Mouse (Mus musculus): ENCODE data around the gene 1700019D03Rik.
"Not testable (repeated sequence)": the region's sequence is repeated elsewhere in the genome, so short reads cannot be mapped to it uniquely, and the experiment has no call there.

The 1700019D03Rik gene

DNA sequence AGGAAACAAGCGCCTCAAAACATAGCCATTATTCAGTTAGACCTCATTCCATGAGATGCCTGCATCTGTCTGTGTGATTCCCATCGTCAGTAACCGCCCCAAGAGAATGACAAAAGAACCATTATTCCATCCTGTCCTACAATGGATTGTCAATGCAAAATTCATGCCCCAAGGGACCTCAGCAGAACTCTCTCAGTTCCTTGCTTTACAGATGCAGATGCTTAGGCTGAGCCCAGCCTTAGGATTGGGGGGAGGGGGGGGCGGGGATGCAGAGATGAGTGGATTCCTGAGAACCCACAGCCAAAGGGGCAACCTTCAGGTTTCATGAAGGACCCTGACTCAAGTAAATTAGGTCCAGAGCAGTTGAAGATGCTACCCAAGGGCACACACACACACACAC, 66.4 kb downstream of the 1700019D03Rik start:
- no peak for DNase-seq

DNA sequence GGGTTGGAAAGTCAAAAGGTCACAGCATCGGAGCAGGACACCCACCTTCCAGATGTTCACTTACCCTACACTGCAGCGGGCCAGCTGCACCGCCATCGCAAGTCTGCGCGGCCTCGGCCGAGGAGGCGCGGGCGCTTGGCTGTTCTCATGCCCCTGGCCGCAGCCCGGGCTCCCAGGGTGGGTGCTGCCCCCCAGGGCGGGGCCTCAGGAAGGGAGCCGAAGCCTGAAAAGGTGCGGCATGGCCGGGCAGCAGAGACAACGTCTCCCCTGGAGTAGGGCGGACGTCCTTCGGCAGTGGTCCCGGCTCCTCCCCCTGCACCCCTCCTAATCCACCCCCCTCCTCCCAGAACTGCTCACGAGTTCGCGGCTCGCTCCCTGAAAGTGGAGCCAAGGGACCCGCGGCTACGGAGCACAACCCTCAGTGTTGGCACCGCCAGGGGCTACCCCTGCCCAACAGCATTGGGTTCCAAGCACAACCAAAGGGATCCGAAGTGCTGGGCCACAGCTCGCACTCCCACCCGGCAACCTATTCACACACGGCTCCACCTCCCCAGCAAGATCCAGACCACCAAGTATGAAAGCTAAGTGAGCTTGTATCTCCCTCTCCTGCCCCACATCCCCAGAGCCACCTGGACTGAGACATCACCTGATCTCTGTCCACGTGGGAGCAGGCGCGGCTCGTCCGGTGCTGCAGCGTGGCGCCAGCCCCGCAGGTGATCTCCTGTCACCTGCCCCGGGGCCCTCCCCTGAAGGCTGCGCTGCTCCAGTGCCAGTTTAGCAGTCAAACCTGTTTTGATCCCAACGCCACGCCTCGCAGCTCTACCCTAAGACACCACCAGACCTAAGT, 67.2 kb downstream of the 1700019D03Rik start:
- DNase-seq, result peak; percentile 14

DNA sequence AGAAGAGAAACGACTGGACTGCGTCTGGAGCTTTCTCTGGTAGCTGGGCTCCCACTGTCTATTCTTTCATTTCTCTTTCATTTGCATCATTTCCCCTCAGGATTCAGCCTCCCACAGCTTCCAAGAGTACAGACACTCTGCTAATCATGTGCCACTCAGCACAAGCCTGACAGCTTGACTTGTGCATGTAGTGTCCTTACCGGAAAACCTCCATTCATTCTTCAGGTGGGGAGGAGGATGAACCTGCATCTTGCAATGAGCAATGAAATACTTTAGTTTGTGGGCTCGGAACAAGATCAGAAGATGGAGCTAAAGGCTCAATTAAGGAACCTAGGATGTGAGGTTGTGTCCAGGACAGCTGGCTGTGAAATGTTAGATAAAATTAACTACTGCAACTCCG, 67.8 kb downstream of the 1700019D03Rik start:
- no peak for DNase-seq

DNA sequence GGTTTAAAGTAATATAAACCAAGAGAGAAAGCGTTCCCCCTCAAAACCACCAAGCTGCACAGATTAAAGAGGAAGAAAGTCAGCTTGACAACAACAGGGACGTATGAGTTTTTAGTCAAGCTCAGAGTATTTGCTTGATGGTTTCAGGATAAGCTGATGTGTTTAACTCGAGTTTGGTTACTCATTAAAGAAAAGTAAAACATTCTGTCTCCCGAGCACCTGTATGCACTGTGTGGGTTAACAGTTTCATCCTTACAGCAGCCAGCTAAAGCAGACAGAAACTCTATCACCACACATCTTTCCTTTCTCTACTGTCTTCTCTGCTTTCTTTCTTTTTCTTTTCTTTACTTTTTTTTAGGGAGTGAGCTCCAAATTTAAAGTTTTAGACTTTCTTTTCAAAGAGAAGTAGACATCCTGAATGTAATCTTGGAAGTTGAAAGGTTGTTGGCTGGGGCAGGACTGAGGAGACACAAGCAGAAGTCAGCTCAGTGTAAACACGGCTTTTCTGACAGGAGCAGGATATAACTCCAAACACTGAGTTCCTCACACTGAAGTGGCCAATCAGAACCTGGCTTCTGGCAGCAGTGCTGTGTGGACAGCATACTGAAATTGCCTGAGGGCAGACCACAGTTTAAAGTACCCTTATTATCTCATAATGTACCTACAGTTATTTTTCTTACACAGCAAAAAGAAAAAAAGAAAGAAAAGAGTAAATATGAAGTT, 68.7 kb downstream of the 1700019D03Rik start:
- DNase-seq, result peak; percentile 6

DNA sequence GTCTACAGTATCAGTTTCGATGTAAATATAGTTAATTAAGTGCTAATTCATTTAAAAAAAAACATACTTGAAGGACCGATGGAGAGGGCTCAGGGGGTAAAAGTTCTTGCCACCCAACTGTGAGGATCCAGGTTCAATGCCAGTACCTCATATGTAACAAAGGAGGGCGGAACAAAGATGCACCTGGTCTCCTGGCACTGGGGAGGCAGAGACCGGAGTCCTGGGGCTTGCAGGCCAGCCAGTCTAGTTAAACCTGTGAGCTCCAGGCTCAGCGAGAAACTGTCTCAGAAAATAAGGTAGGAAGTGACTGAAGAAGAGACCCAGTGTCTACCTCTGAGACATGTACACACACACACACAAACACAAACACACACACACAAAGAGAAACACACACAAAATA, 72.1 kb downstream of the 1700019D03Rik start:
- DNase-seq, result no peak

DNA sequence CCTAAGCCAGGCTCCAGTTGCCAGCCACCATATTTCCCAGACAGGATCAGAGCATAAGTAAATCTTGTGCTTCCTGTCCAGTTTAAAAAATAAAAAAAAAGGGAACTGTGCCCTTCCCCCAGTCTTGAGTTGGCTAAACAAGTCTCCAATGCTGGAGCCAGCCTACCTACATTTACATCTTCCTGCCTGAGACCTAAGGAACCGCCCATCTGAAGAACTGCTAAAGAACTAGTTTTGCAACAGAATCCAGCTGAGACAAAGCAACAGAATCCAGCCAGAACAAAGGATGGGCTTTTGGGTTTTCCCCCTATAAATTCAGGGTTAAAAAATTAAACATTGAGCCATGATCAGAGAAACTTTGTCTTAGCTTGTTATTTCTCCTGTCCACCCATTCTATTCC, 81.0 kb downstream of the 1700019D03Rik start:
- DNase-seq, result no peak

DNA sequence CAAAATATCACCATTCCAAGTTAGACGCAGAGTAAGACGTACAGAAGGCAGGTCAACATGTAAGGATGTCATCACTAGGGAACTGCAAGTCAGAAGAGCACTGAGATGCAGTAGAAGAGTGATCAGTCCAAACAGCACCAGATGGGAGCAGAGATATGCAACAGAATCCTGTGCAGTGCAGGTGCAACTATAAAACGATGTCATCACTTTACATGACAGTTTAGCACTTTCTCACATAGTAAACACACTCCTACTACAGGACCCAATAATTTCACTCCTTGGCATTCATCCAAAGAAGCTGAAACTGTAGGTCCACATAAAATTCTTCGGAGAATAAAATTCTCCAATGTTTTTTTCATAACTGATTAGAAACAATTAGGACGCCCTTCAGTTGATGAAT, 85.5 kb downstream of the 1700019D03Rik start:
- no peak for DNase-seq

DNA sequence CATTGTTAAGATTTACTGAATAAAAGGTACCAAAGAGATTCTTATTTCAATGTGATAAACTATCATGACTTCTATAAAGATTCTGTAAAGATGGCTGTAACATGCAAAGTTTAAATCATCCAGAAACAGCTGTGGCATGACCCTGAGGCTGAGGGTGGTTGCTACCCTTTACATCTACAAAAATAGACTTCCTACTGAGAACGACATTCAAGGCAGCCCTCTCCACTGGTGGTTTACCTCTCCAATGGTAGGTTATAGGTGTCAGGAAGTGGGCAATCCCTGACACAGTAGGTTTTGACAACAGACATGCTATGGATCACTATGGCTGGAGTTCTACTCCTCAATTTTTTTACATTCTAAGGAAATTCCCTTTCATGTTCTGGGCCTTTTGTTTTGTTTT, 95.5 kb downstream of the 1700019D03Rik start:
- DNase-seq, result not testable (repeated sequence)

DNA sequence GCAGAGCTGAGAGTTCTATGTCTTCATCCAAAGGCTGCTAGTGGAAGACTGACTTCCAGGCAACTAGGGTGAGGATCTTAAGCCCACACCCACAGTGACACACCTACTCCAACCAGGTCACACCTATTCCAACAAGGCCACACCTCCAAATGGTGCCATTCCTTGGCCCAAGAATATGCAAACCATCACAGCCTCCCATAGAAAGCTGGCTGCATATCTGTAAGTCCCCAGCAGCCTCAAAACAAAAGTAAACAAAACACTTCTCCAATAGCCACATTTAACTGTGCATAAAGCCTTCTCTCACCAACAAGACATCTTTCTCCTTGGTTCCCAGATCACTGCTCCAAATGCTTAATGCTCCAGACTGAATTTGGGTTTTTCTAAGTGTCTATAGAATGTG, 101.1 kb downstream of the 1700019D03Rik start:
- DNase-seq, result not testable (repeated sequence)

DNA sequence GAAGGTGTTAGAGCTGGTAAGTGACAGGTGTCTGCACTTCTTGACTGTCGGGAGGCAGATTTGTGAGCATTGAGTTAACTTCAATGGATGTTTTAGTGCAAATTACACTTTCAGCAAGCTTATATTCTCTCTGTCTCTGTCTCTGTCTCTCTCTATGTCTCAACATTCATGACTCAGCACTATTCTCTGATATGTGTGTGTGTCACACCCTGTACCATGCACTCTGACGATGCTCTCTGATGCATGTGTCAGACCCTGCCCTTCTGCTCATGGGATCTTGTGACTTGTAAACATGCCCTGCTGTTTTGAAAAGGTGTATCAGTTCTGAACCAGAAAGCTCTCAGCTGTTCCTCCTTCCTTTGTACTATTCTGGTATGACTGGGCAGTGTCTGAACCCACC, 103.3 kb downstream of the 1700019D03Rik start:
- DNase-seq, result no peak

DNA sequence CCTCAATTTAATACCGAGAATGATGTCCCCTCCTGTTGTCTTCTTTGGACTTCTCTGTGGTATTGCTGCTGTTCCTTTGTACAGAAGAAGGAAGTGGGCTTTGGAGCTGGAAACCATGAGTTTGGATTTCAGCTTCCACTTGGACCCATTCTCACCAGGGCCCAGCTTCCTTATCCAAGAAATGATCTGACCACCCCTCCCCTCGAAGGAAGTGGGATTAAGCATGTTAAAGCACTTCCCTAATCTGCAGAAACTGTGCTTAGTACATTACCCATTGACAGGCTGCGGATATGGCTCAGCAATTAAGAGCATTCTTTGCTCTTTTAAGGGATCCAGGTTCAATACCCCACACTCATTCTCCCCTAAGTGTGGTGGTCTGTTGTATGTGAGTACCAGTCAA, 110.2 kb downstream of the 1700019D03Rik start:
- no peak for DNase-seq

DNA sequence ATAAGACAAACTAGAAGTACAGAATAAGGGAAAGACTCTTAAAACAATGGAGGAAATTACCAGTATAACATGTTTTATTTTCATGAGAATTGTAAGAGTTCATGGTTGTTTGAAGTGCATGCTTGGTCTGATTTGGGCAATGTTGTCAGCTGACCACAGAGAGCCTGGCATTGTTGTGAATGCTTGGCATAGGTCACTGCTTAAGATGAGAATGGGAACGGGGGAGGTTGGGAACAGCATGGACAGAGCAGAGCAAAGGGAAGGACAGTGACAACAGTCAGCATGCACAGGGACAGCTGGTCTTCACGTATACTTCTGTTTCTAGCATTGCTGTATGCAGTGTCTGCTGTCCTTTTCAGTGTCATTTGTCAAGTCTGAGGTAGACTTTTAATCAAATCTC, 135.8 kb downstream of the 1700019D03Rik start:
- DNase-seq, result no peak

All from kidney, adult 9 months (tissue).